Mouse (Mus musculus) CD8-positive naive resting alpha-beta T cell, adult 2 months (primary cell): Measurements from ENCODE around the gene Cd5.

Source experiments
- DNase-seq, 2 experiments: peaks; one replicate each; pipeline ENCODE4 v3.0.0; 2022; ENCODE audit warnings: low read depth in 2 of 2, low spot score in 2 of 2

Gene Cd5

GRCm38 (mm10) chr19:10676656-10677055 is 62.1 kb downstream of the Cd5 start:
- DNase-seq, result no peak

GRCm38 (mm10) chr19:10673275-10673674 is 65.5 kb downstream of the Cd5 start:
- no peak for DNase-seq

- DNase-seq, result no peak
These were observed 66.9 kb downstream of the Cd5 start for GRCm38 (mm10) chr19:10671854-10672417.

GRCm38 (mm10) chr19:10671319-10671718 is 67.5 kb downstream of the Cd5 start:
- no peak for DNase-seq
